Mouse (Mus musculus) frontal cortex, postnatal 10 days (tissue): Measurements from ENCODE around the gene Mybpc1.

Experiments
- DNase-seq, 2 experiments: peaks; one replicate each; pipeline ENCODE4 v3.0.0; 2022; ENCODE audit warnings: low spot score in 2 of 2, mixed read lengths in 1 of 2

Mybpc1 gene

DNA sequence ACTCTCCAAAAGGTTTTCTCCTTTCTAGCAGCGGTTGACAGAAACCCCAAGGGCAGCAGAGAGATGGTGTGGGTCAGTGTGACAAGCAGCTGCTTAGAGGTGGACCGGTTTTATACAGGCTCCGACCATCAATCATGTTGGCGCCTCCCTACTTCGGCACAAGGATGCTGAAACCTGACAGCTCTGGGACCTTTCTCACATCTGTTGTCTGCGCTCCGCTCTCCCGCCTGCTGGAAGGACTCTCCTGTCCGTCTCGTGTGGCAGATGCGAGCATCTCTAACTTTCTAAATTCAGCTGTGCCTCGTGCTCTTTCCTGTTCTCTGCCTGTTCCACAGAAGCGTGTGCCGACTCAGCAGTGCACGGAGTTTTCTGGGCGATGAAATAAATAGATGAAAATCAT, at the start of gene Mybpc1:
TSS of gene Mybpc1 (minus strand) at position 210 of the 400 bp plus-strand sequence.
- DNase-seq: no peak

DNA sequence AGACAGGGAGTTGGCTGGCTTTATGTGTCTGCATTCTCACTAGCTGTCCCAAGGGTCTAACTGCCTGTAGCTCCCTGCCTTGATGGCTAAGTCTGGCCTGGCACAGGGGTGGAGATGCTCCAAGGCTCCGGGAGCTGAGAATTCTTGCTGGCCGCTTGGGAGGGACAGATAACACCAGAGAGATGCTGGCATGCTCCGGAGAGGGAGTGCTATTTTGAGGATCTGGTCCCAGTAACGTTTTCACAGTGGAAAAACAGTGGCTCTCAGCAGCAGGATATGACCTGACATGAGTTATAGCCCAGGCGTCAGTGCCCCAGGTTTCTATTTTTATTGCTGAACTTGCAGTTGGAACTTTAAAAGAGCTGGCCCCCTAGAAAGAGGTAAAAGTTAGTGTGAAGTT, 40.5 kb upstream of the Mybpc1 start:
- DNase-seq: no peak

DNA sequence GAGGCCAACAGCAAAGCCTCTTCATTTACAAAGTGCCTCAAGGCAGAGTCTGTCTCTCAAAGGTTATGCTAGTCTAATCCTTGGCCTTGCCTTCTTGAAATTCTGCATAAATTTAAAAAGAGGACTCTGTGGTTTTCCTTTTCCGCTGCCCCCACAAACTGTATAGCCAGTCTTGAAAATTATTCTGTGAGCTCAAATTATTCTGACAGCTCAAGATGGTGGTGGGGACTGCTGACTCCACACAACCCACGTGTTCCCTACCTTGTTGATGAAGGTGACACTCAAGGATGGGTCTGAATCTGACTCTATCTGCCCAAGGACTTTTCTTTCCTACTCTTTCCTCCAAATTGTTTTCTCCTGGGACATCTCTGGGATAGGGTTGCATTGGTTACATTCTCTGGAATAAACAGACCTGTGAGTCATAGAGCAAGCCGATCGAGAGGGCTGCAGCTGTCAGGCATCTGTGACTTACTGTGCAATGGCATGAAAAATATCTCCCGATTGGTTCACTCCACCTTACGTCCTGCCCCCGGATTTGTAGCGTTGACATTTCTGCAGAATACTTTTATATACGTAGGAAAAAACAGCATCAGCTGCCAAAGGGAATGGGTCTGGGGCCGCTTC, 26.5 kb upstream of the Mybpc1 start:
- DNase-seq: no peak

DNA sequence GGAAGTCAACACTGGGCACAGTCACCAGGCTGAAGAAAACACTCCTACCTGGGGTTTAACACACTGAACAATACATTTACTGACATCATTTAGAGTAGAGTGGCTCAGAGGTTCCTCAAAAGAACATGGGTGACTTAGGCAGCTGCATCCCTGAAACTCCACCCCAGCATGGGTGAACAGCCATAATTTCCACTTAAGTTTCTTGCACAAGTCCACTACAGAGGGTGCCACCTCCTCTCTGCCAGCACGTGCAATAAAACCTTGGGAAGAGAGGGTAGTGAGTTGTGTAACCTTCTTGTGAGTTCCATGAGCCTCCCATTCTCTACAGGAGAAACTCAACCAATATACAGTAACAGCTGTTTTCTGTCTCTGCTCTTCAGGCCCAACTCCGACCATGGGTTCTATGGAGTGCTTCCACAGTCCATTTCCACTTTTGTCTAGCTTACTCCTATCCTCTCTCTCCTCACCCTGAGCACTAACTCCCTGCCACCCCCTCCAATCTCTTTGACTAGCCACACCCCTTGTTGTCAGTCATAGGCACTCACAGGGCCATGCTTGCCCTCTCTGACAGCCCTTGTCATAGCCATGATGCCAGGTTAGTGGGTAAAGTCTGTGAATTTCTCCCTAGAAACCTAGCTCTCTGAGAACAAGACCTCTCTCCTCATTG, 25.8 kb upstream of the Mybpc1 start:
- DNase-seq: no peak

DNA sequence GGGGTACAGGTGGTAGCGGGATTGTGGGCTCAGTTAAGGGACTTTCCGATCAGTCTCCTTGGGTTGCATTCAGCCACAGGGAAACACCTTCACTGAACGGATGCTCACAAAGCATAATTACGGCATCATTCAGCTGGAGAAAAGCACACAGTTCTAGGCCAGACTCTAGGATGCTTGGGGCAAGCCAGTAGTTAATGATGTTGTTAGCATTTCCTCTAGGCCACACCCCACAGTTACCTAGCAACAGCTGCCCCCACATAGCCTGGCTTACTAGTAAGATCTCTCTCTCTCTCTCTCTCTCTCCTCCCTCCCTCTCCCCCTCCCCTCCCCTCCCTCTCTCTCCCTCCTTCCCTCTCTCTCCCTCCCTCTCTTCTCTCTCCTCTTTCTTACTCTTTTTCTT, 22.1 kb upstream of the Mybpc1 start:
- DNase-seq: no peak

DNA sequence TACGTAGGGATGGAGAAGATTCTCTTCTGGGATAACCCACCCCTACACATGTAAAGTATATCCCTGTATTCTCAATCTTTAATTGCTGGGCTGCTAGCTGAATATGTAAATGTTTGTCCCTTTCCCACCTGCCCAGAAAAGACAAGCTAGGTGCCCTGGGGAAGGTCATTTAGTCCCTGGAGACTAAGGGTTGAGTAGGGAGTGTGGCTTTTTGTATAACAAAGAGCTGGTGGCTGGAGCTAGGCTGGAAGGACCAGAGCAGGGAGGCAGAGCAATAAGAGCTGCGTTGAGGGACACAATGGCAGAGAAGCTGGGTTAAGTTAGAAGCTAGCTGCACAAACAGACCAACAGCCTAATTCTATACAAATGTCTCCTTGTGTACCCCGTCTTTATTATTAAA, 21.2 kb upstream of the Mybpc1 start:
- DNase-seq: no peak

DNA sequence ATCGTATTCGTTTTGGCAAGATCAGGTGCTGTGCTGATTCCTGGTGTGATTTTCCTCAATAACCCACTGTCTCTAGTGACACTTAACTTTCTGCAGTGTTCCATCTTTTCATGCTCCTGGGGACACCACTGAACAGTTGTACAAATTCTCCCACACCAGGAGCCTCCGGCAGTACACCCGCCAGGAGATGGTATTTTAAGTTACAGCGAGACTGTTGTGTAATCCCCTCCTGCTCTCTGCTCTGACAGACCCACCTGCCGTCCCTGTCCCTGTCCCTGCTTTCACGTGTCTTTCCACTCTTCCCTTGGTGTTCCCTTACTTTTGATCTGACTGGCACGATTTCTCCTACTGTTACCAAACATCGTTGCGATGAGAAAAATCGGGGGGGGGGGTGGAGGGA, 19.3 kb upstream of the Mybpc1 start:
- no peak for DNase-seq

DNA sequence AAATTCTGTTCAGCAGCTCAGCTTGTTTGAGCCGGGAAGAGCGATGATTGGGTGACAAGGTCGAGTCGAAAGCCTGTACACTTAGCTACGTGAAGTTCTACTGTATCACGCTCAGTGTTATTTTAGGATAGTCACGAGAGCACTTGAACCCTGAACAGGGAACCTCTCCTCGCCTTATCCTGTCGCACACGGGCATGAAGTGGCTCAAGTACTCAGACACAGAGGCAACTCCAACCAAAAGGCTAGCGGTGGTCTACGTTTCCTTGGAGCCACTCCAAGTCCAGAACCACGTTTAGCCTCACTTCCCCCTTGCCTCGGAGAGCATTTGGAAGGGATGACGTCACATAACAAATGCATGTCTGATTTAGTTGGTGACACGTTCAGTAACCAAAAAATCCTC, 17.7 kb upstream of the Mybpc1 start:
- peak in 1 of 2 experiments; percentile 8 for DNase-seq

DNA sequence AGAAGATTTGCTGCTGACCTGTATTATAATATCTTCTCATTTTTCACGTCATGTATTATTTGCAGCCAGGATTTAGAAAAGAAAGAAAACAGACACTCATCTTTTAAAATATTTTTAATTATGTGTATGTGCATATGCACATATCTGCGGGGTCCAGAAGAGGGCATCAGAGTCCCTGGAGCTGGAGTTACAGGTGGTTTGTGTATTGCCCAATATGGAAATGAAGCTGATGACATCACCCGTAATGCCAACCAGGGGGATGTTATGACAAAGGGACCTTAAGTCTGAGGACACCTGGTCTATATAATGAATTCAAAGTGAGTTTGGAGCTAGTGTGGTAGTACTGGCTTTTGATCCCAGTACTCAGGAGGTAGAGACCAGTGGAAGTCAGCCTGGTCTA, 15.9 kb upstream of the Mybpc1 start:
- DNase-seq: no peak

DNA sequence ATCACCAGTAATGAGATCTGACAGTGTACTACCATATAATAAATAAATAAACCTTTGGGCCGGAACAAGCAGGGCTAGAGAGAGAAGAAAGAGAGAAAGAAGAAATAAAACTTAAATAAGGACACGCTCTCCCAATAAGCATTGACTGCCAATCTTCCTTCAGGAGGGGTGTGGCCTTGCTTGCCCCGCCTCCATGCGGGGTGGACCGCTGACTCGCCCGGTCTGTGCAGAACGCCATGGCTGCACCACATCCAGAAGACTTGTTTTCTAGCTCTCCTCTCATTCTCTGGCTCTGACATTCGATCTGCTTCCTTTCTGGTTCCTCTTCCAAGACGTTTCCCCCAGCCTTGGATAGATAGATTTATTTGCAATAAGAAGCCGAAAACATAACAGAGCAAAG, 8.1 kb upstream of the Mybpc1 start:
- DNase-seq: no peak

DNA sequence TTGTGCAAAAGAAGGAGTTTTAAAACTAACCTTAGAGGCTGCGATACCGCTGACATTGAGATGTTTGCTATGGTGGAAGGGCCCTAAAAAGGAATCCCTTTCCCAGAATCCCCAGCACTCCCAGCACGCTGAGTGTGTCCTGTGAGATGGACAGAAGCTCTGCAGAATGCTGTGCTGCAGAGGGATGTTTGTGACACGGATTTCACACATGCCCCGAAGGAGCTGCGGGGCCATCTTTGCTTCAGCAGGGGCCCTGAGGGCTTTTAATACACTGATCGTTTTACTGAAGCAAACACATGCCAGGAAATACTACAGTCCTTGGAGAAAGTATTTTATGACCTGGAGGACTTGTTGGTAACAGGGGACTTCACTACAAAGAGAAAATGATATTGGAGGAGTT, 1.7 kb upstream of the Mybpc1 start:
- DNase-seq: no peak

DNA sequence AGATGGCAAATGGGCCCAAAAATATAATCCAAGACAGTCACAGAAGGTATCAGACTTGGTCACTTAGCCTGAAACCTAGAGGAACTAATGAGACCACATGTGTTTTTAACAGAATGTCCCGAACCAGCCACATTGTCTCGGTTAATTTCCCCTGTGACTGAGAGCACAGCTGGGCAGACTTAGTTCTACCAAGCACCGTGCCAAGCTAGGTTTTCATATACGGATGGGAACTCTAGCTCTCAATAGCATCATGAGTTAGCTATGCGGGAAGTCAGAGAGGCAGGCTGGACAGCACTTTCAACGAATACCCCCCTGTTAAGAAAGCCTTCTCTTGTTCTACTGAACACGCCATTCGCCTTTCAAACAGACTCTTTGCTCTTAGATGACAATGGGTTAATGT, 1.1 kb upstream of the Mybpc1 start:
- DNase-seq: no peak

DNA sequence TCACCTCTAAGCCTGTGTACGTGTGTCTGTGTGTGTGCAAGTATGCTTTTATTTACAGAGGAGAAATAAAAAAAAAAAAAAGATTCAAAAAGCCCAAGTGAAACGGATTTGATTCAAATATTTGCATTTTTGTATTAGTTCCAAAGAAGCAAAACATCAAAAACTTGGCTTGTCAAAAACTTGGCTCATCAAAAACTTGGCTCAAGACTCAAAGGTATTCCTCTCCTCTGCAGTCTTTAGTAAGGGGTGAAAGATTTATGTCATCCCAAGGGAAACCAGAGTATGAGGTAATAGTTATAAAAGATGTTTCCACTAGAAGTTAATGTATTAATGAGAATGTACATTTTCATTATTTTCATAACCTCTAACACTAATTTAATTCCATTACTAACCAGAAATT, 1.2 kb downstream of the Mybpc1 start:
- DNase-seq: no peak

DNA sequence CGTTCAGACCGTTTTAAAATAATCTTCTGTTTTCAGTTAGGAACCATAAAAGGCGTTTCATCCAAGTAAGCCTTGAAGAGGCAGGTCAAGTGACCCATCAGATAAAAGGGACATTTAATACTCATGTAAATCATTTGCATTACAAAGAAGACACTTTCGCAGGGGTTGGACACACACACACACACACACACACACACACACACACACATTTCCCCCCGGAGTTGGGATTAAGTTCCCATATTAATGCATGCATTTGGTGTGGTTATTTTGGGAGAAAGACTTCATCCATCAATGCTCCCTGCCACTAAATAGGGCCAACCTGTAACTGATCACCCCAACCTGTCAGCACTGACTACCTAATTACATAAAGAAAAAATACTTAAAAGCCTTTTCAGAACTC, 1.7 kb downstream of the Mybpc1 start:
- no peak for DNase-seq

DNA sequence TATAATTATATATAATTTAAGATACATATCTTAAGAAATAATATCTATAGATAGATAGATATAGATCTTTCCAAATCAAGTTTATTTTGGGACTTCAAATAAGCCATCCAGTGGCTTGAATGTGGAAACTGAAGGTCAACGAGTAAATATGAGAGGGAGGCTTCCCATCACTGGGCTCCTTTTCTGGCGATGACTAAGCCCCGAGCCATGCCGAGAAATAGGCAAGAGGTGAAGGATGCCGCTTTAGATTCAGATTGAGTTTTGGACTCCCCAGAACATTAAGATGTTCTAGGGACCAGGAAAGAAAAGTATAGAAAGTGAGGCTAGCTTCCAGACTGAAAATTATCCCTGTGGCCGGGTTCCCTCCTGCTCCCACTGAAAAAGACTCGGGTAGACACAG, 4.4 kb downstream of the Mybpc1 start:
- no peak for DNase-seq

DNA sequence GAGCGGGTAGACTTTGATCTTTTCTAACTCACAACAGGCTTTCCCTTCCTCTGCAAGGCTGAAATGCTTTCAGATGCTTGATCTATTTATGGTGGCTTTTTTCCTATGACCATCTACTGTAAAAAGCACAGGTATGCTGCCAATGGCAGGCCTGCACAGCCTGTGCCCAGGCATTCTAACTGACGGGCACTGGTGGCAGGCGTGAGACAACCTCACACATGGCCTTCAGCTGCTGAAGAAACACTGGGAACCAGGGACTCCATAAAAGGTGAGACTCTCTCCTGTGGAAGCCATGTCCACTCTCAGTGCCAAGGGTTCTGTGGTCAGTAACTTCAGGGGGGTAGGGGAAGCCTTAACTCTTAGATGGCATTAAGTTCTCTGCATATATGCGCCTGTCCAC, 12.6 kb downstream of the Mybpc1 start:
- no peak for DNase-seq

DNA sequence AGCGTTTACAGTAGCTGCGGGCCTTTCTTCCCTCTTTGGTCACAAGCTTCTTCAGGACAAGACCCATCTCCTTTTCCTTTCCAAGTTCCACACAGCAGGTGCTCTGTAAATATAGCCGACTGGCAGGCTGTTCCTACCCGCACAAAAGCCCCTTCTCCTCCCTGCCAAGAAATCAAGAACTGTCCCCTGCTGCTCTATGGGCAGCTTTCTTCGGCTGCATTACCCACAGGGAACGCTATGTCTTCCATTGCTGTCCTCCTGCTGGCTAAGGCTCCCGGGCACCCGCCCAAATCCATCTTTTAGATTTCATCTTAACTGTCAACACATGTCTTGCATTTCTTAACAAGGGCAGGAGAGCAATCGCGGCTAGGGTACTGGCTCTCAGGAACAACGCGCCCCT, 13.9 kb downstream of the Mybpc1 start:
- DNase-seq: peak; percentile 20 to 57

DNA sequence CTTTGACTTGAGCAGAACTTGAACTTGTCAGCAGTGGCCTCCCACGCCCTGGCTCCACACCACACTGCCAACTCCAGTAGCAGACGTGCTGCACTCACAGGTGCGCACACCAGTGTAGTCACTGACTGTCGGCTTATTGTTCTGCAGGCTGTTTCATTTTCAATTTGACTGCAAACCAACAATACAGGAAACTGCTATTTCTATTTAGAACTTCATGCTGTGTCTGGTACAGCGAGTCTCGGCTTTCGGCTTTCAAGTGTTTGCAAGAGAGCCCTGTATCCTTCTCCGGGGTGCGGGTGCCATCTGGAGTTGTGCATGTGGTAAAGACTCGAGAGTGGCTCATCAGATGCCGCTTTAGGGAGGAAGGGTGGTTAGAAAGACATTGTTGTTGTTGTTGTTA, 20.5 kb downstream of the Mybpc1 start:
- DNase-seq: peak in 1 of 2 experiments; percentile 11

DNA sequence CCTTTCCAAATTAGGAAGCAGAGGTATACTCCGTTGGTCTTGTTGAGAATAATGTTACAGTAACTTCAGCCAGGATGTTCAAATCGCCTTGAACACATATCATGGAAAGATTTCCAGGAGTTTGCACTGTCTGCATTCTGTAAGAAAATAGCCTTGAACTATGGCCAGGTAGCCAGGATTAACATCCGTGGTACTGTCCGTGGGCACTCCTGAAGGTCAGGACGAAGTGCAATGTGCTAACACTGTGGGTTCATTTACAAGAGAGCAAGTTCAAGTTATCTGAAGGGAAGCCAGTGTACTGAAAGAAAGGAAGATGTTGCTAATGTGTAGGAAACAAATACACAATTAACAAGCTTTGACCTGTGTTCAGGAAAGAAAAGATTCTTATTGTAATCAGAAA, 24.2 kb downstream of the Mybpc1 start:
- DNase-seq: no peak

DNA sequence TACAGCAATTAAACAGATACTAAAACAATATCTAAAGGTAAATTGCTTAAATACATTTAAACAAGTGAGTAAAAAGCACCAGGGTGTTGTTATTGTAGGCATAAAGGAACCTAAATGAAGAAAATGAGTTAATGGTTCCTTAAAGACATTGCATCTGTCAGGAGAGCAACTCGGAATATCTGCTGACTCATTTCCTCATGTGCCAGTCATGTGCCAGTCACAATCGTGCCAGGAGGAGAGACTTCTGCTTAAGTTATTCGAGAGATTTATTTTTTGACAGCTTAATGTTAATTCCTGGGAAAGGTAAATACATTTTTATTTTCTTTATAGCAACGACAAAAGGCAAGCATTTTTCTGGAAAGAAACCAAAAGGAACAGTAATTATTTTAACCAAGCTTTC, 26.3 kb downstream of the Mybpc1 start:
- DNase-seq: no peak

DNA sequence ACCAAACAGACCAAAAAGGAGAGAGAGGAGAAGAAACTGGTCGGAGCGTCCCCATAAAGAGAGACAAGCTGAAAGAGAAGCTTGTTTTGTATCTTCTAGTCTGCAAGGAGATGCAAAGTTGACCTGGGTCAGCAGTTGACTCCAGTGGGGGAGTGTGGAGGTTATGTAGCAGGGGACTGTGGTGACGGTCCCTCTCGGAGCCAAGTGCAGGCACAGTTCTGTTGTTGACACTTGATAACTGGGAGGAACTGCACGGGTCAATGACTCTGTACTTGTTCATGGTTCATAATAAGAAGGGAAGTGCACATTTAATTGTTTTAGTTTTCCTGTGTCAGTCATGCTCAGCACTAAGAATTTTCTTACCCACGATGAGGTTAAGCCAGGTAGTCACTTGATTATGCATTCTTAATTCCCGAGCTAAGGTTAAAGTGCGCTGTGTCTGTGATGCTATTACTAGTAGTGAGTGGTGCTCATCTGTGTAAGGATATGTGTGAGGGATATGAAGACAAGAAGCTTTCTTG, 30.8 kb downstream of the Mybpc1 start:
- no peak for DNase-seq

DNA sequence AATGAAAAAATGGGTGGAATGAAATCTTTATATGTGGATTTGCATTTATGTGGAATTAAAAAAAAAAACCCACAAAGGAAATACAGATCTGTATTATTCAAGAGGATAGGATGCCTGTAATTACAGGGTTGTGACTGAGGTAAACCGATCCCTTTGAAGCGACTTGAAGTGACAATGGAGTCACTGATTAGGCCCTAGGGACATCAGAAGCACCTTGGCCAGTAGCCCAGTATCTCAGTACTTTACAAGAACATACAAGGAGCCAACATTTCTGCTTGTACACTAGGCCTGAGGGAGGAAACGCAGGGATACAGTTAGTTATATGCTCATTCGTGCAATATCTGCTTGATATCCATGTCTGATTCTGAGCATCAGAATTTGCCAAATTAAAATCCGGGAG, 32.8 kb downstream of the Mybpc1 start:
- no peak for DNase-seq

DNA sequence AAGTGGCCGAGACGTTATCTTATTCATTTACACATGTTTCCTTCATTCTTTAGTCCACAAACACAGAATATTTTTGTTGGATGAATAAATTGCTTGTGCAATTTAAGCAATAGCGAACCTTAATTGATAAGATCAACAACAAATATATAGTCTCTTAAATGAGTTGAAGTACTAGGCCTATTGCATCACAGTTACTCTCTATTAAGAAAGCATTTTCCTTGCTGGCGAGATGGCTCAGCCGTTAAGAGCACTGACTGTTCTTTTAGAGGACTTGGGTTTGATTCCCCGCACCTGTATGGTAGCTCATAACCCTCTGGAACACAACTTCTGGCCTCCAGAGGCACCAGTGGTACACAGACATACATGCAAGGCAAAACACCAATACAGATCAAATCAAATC, 47.9 kb downstream of the Mybpc1 start:
- DNase-seq: no peak

DNA sequence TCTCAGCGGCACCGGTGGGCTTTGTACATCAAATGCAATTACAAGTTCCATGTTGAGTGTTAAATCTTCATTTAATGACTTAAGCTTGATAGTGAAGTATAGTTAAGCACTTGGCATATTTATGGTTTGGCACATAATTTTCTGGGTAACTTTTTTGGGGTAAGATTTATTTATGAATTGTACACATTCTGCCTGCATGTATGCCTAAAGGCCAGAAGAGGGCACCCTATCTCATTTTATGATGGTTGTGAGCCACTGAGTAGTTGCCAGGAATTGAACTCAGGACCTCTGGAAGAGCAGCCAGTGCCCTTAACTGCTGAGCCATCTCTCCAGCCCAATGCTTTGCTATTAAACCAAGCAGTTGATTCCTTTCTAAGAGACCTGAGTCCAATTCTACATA, 52.2 kb downstream of the Mybpc1 start:
- no peak for DNase-seq
